Mouse (Mus musculus) adrenal gland, adult 8-10 months (tissue): ENCODE data around the gene Npy. TPM values are rescaled to one million over a fixed set of nuclear protein-coding genes. Genes with fewer than 3 reads are reported as not detected.

Experiments
- DNase-seq: peaks from one replicate; pipeline ENCODE4 v3.0.0; 2022
- total RNA-seq, 4 experiments: library from RNA; stranded (reverse); gene quantifications; 2 replicates each; pipeline ENCODE4 v1.2.4; 2022

The Npy gene
- total RNA-seq, result 1,000 to 10,000 TPM in 1 of 4 experiments, 100 to 1,000 TPM in 3; 630 to 1,061 (median 752) TPM

DNA sequence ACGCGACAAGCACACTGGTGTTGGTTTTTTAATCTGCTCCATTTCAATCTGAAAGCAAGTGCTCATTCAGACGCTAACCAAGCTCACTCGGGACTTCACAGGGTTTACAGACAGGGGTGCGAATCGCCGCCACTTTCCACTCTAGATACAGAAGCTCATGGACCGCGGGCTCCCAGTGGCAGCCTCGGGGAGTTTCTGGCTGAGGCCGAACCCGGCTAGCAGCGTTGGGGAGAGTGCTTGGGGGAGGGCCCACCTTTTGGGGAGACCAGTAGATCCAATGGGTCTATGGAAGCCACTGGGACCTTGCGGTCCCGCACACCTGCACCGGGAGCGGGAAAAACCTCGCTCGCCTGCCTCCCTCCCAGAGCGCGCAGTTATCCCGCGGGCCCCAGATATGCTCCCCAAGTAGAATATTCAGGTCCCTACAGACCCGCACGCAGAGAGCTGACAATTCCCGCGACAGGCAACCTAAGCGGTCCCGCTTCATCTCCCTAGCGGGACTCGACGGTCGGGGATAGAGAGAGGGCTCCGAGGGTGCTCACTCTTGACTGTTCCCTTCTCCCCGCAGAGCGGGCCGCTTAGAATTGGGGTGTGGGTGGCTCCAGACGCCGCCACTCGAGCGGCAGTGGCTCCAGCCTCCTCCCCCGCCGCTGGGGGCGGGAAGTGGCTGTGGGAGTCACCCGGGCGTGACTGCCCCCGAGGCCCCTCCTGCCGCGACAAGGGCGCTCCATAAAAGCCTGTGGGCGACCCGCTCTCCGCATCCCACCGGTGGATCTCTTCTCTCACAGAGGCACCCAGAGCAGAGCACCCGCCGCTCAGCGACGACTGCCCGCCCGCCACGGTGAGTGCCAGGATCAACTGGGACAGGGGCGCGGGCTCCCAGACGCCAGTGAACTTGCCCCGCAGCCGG lies at the start of gene Npy:
TSS of gene Npy (plus strand) at position 750 of the 910 bp plus-strand sequence.
- DNase-seq, result peak; percentile 36

DNA sequence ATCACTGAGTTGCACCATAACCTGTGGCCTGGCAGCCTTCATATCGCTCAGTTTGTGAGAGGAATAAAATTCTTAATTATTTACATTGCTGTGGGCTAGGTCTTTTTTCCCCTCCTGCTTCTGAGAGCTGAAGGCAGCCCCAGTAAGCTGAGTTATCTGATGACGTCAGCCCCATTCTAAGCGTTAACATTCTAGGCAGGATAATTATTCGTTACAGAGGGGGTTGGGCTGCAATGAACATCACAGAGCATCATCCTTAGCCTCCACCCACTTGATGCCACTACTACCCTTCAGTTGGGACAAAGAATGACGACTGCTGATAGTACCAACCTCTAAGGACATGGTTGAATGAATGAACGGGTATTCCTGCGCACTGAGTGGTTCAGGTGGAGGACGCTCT lies 47.5 kb upstream of the Npy start:
- DNase-seq, result no peak

DNA sequence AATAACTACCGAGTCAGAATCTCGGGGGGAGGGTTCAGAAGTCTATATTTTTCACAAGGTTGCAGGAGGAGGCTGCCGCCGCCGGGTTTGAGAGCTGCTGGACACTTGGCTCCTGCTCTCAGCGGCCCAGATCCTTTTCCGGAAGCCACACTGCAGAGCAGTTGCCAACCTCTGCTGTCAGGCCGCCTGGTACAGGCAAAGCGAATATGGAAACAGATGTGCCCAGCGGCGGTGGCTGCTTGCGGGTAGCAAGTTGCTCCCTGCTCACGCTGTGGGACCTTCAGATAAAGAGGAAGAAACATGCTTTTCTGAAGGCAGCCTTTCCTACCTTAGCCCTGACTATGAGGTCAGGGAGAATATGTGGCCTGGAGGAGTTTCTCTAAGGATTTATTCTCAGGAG lies 44.4 kb upstream of the Npy start:
- DNase-seq, result no peak

DNA sequence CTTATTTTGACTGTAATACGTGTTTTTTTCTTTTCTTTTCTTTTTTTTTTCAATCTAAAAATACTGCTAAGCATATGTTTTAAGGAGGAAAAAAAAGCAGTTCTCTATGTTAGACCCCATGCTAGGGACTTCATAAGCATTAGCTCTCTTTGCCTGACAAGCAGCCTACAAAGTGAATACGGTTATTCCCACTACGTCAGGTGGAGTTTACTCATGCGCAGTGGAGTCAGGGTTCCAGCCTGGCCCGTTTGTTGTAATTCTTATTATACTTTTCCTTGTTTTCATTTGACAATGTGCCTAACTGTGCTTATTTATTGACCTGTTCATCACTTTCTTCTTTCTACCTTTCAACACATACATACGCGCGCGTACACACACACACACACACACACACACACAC lies 43.8 kb upstream of the Npy start:
- DNase-seq, result no peak

DNA sequence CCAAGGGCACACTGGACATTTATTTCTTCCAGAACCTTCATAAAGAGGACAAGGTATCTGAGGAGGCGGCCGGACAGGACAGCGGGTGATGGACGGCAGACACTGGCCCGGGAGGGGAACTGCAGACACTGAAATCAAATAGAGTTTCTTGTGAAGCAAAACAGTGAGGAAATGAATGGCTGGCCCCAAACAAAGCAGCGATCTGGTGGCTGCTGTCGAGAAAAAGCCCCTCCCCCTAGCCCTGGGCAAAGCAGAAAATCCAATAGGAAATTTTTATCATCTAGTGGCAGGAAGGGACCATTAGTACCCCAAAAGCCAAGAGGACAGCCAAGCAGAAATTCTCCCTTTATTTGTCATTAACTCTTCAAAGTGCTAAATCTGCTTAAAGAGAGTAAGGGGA lies 42.9 kb upstream of the Npy start:
- DNase-seq, result no peak

DNA sequence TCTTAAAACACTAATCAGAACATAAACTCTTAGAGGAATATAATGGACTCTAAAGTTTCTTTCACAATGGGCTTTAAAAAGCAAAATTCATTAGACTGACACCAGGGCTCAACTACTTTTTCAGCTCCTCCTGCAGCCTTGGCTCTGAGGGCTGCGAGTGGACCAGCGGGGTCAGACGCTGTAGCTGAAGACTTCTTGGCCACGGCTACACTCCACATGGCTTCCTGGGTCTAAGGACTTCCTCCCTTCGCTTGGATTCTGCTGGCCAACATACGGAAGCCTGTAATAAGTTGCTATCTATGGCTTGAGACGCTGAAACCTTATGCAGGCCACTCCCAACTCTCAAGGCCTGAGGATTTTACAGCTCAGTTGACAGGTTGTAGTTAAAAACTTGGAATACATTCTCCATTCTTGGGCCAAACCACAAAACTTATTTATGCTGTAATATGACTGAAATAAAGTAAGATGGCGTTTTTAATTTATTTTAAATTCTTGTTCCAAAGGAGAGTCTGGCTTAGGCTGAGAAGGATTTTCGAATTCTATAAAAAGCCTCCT lies 41.6 kb upstream of the Npy start:
- no peak for DNase-seq

DNA sequence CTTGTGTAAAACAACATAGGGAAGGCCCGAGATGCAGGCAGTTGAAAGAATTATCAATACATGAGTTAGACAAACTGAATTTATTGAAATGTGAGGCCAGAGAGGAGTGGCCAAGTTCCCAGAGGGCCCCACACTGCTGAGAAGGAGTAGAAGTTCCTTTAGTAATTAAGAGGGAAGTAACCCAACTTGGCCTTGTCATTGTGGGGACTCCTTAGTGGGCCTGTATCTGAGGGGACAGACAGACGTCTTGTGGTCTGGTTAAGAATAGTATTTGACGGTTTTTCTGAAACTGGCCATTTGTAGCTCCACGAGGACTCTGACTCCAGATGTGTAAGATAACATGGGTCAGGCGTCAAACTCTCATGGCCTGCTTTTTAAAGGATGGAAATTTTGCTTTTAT lies 40.7 kb upstream of the Npy start:
- no peak for DNase-seq

DNA sequence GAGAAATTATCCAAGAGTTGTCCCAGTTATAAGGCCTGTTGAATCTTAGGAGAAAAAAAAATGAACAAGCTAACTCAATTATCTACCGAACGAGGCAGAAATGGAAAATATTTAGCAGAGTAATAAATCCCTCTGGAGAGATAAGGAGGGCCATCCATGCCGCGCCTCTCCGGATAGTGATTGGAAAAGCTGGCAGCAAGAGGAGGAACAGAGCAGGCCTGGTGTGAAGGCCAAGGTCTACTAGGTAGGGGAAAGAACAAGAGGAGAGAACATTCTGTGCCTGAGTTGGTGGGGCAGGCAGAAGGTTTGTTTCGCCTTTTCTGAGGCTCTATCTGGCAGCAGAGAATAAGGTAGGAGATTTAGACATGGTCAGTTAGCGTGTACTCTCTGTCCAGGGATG lies 39.8 kb upstream of the Npy start:
- peak; percentile 17 for DNase-seq

DNA sequence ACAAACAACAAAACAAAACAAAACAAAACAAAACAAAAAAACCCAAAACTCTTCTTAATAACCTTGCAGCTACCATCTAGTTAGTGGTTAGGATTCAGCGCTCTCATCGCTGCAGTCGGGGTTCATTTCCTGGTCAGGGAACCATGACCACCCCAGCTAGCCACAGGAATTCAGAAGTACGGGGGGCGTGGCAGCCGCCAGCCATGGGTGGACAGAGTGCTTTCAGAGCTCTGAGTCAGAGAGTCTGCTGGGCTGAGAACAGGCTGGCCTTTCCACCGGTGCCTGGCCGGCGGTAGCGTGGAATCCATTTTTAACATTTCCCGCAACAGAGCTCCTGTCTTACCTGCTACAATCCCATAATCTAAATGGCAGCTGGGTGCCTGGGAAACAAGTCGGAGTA lies 30.0 kb upstream of the Npy start:
- no peak for DNase-seq

DNA sequence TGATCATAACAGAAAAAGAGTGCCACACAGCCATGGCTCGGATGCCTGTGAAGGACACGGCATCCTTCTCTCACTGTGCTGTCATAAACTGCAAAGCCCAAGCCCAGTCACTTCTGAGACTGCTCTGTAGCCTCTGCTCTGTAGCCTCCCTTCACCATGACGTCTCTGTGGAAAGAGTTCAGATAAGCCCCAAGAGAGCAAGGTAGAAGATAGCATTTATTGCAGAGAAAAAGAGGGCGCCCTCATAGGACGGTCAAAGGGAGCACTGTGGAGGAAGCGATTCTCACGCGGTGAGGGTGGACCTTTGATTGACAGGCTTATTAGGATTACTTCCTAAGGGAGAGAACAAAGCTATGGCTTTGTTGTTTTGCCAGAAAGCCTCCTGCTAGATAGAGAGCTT lies 18.4 kb upstream of the Npy start:
- DNase-seq, result no peak

DNA sequence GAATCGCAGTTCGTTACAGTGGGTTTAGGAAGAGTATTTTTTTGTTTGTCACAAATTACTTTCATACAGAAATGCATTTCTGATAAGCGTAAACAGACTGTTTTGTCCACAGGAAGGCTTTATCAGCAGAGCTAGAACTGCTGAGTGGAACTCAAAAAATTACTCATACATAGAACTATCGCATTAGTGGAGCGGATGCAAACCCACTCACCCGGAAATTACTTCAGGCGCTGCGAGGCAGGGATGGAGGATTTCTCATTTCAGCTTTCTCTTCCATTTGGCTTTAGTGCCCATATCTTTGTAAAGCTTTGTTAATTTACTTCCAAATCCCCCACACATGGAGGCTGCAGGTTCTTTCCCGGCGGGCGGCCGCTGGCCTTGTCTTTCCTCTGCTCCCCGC lies 14.4 kb upstream of the Npy start:
- no peak for DNase-seq

DNA sequence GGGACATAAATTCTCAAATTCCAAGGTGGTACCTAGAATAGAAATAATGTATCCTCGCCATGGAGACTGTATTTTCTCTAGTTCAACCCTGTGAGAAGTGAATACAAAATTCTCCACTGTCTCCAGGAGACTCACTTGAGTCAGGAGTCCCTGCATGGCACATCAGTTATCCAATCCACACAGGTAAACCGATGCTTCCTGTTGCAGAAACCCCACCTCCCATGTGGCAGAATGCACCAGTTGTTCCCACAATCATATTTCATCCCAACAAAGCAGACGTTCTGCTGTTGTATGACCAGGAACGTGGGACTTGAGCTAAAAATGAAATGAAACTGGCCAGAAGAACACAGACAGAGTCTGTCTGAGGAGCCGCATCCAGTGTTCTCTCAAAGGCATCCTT lies 5.3 kb upstream of the Npy start:
- DNase-seq, result no peak

DNA sequence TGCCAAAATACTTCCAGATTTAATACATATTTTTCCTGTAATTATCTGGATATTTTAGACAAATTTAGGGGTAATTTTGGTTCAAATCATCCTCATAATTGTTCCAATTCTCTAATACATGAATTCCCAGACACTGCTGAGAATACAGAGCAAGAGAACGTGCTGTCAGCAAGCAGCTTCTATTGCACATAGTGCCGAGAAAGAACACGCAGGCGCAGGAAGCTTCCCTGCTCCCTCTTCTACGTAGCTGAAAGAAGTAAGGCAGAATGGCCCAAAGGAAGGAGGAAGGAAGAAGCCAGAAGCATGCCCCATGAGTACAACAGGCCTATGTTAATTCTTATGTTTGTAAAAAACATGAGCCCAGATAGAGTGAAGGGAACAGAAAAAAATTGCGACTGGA lies 4.9 kb upstream of the Npy start:
- no peak for DNase-seq

DNA sequence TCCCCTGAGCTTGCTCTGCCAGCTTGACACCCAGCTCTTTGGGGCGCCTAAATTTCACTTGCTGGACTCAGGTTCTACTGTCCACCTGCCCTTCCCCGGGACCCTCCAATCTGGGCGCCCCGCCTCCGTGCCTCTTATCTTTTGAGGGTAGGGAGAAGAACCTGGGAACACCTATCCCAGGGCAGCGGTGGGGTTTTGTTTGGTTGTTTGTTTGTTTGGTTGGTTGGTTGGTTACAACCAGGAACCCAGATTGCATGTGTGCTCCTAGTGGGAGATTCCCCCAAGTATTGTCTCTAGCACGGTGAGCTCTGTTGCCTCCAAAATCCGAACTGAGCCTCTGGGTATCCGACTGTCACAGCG lies 341 bp downstream of the Npy start:
- DNase-seq, result no peak

DNA sequence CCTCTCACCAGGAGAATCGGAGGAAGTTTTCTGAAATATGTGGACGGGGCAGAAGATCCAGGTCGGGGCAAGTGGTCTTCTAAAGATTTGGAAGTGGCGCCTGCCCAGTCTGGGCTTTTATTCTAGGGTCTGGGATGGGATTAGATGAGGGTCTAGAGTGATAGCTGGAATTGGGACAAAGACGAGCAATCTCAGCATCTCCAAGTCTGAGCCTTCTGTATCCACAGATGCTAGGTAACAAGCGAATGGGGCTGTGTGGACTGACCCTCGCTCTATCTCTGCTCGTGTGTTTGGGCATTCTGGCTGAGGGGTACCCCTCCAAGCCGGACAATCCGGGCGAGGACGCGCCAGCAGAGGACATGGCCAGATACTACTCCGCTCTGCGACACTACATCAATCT lies 861 bp downstream of the Npy start:
- no peak for DNase-seq

DNA sequence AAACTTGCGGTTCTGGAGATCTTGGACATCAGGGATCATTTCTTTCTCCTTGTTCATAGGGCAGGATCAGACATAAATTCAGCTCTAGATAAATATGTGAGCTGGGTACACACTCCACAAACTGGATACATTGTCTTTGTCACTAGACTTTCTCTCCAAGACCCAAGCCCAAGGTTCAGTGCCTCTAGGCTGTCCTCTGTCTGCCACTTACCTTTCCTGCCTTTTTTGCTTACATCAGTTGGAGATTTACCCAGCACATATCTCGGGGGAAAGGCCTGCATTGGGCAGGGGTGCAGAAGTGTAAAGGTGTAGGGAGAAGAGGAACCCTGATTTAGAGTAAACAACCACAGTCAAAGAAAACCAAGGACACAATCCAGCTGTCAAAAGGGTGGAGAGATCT lies 1.3 kb downstream of the Npy start:
- no peak for DNase-seq

DNA sequence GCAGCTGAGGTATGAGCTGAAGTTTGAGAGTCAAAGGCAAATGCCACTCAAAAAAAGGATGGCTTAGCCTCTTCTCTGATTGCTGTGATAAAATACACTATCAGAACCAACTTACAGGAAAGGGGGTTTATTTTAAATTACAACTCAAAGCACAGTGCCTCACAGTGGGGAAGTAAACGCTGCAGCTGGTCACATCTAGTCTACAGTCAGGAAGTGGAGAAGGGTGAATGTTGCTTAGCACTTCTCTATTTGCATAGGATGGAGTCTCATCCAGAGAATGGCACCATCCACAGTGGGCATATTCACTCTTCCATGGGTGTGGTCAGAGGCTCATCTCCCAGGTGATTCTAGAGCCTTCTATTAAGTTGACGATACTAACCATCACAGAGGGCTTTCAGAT lies 9.1 kb downstream of the Npy start:
- DNase-seq, result no peak

DNA sequence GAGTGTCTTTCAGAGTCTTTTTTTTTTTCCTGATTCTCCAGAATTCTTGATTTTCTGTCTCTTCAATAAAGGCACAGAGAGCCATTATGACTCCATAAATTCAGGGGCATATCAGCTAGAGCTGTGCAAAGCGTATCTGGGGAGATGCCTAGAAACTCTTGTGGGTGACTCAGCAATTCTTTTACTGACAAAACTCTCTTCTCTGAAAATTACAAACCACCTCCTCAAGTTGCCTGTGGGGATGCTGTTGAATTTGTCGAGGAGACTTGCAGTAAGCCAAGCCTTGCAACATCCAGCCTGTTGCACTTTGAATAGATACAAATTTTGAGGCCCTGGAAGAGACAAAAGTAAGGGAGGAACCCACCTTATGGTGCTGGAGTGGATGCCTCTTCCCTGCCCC lies 34.3 kb downstream of the Npy start:
- no peak for DNase-seq

DNA sequence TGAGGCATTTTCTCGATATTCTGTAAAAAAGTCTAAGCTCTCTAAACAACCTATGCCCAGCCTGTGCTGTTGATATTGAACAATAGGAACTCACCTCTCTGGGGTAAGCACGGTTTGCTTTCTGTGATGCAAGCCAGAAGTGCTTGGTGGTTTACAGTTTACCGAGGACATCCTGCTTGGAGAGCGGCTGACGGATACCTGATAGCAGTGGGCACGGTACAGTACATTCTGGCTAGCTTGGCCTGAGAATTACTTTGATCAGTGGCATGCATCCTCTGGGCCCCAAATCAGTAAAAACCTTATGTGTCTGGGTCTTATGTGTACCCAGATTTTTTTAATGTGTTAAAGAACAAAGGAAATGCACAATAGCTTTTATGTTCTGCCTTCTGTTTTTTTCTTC lies 45.1 kb downstream of the Npy start:
- no peak for DNase-seq

DNA sequence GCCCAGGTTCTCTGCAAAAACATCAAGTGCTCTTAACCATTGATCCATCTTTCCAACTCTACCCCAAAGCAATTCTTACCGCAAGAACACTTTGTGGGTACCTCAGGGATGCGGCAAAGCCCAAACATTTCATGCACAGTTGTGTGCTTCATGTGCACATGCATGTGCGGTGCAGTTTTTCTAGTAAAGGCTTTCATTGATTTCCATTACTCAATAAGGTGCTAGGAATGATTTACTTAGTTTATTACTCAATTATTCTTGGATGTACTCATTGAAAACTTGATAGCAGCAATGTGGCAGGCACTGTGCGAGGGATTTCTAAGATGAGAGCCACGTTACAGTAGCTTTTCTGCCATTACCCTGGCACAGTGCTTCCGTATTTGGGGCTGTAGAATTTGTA lies 48.6 kb downstream of the Npy start:
- DNase-seq, result no peak

DNA sequence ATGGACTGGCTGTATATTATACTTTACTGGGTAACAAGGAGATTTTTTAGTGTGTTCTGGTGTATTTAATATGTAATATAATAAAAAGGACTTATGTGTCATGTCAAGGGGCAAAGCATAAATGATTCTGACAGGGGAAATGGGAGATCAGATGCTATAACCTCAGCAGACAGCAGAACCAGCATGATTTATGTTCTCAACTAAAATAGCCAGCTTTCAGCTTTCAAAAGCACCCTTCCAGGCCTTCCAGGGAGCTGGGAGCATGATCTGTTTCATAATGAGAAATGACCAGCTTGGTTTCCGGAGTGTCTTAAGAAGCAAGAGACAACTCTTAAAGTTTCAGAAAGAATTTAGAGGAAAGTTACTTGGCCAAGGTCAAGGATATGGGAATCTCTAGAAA lies 51.0 kb downstream of the Npy start:
- peak; percentile 2 for DNase-seq

DNA sequence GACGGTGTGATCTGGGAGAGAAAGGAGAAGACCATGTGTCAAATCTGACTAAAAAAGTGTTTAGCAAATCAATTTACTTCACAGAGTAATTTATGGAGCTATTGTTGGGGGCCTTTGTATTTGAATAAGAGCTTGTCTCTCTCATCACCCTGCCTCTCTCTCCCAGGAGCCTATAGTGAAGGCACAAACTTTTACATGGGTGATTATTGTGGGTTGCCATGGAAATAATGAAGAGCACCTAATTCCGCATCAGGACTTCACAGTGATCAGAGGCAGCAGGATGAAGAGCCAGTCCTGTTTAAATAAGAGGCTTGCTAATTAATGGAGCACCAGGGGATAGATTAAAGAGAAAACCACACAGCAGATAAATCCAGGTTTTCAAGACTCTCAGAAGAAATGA lies 52.6 kb downstream of the Npy start:
- DNase-seq, result no peak

DNA sequence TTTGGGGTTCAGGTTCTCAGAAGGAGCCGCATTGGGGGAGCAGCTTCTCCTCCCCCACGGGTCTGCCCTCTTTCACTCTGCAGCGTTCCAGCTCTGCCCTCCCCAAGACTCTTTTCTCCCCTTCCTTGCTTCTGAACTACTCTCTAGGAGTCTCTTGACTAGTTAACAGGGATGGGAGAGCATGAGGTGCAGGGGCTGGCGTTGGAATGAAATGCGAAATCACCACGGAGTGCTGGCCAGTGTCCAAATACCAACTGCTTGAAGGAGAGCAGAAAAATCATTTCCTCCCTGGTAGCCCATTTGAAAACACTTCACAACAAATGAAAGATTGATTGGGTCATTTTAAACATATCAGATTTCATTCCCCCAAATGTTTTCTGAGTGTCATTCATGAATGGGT lies 53.3 kb downstream of the Npy start:
- DNase-seq, result no peak
